ENCODE assay signal across 8 mouse cellular contexts in the genomic region with DNA sequence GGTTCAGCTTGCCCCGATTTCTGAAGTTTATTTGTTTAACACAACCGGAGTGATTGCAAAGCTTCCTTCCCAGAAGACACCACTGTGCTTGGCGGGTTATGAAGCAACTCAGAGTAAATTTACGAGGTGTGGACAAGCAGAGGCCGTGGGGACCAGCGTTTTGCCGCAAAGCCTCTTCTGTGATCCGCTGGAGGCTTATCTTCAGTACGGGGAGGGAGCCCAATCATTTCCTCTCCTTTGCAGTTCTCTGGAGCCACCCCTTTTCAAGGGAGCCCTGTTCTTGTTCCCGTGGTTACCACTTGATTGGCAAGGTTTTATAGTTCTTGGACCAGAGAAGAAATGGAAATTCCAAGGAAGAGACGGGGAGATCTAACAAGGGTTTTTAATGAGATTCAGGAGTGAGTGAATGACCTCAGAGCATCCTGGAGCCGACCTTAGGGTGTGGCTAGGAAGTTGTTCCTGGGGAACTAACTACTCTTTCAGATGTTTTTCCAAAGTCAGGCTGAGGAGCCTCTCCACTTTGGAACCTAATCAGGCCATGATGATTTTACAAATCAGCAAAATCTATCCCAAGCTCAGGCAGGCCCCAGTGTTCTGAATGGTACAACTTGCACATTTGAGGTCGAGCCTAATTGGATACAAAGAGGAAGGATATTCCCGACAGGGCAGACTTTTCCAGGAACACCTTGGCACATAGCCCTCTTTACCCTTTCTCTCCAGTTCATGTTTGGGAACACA. TPM values are rescaled to one million over a fixed set of nuclear protein-coding genes. Genes with fewer than 3 reads are reported as not detected.
DNase-seq lines count a peak whose midpoint lies in the region; ATAC-seq and TF ChIP-seq lines count a peak whose summit lies in the region.

No protein-coding gene starts in this region.

- H3K9ac ChIP-seq in midbrain, postnatal 0 days (replicated peaks; ENCODE audit: low read length, poor library complexity, severe bottlenecking), result no peak overlapping the region

- peak; percentile 46 for DNase-seq in adrenal gland, postnatal 10 days
- DNase-seq in adrenal gland, postnatal 4 days (ENCODE audit: low spot score in 2 of 2), result no peak
- peak; percentile 72 for DNase-seq in Muller cell, postnatal 12 days (ENCODE audit: inconsistent ontology term)
- peak; percentile 75 for DNase-seq in kidney, postnatal 14 days
- DNase-seq in midbrain, postnatal 0 days (ENCODE audit: low spot score), result peak; percentile 41
- no peak for DNase-seq in cerebellum, adult 9-10 months
- no peak for DNase-seq in left cerebral cortex, adult 9 months (ENCODE audit: low spot score in 2 of 2)

- no peaks in the 10 kb centered on the region for H3K4me1 ChIP-seq in midbrain, postnatal 0 days (ENCODE audit: insufficient read depth, low read length)

- H3K9me3 ChIP-seq in midbrain, postnatal 0 days (ENCODE audit: low read length), result no peaks in the 10 kb centered on the region

- no peaks in the 10 kb centered on the region for H3K36me3 ChIP-seq in midbrain, postnatal 0 days (ENCODE audit: insufficient read depth, low read length)

- 18% methylated on average over 14 of the region's 14 CpGs for WGBS in midbrain, postnatal 0 days

- peak; percentile 63 for ATAC-seq in granulocyte monocyte progenitor cell, adult 5-6 weeks (replicated peaks; ENCODE audit: poor library complexity, severe bottlenecking)
- ATAC-seq in midbrain, postnatal 0 days (ENCODE audit: low FRiP score), result no peak

- no peaks in the 10 kb centered on the region for H3K27me3 ChIP-seq in midbrain, postnatal 0 days (ENCODE audit: insufficient read depth, low read length)

- H3K27ac ChIP-seq in midbrain, postnatal 0 days (ENCODE audit: low read depth, low read length), result no peak overlapping the region

- no peak overlapping the region for H3K4me2 ChIP-seq in midbrain, postnatal 0 days (ENCODE audit: low read depth, low read length, poor library complexity, severe bottlenecking)

- no peak for TF ChIP-seq CTCF in midbrain, postnatal 0 days (IDR thresholded peaks at IDR 0.05)

- H3K4me3 ChIP-seq in midbrain, postnatal 0 days (ENCODE audit: low read depth, low read length), result no peak overlapping the region

RNA-seq across cellular contexts. Expression of a gene that starts 25.0 kb away (rescaled TPM):
- 1 to 10 TPM; 5.2 to 6.9 TPM for total RNA-seq in adrenal gland, postnatal 10 days (2021)
- total RNA-seq in adrenal gland, postnatal 4 days (2021), result 1 to 10 TPM; 6.9 to 8.0 TPM
- 10.9 and 16.7 TPM in 2 replicates for total RNA-seq in granulocyte monocyte progenitor cell, adult 5-6 weeks (2014; fragmentation: Nextera tagmentation)
- 5.2 and 9.6 TPM in 2 replicates for total RNA-seq in granulocyte monocyte progenitor cell, adult 5-6 weeks (2017)
- 4.8 and 6.1 TPM in 2 replicates for total RNA-seq in midbrain, postnatal 0 days (2014; rRNA removed)
- 1.5 and 1.7 TPM in 2 replicates for polyA plus RNA-seq in midbrain, postnatal 0 days (2015; fragmentation: Nextera tagmentation; extraction: Ambion mirVana)

Comparison
In these comparisons a context has a peak if more than half of its experiments do, and no peak if none do; other contexts are left out.
1. DNase-seq: peak in adrenal gland, postnatal 10 days (single experiment), Muller cell, postnatal 12 days (single experiment), kidney, postnatal 14 days (single experiment) and midbrain, postnatal 0 days (single experiment); none in adrenal gland, postnatal 4 days (0 of 2), cerebellum, adult 9-10 months (single experiment) and left cerebral cortex, adult 9 months (0 of 2).